In the genomic region with DNA sequence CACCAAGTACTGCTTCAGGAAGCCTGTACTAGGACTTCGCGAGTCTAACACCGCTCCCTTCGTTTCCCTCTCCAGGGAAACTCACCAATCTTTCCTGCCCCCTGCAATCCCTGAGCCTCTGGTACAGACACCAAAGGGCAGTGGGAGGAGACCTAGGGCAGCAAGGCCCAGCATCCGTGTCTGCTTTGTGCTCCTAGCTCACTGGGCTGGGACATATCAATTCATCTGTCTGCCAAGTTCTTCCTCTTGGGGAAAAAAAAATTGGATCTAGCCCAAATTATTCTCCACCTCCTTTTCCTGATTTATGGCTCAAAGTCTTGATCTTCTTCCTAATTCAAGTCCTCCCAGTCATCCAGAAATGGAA, we compare ENCODE assay signal across 8 mouse cellular contexts.
DNase-seq lines count a peak whose midpoint lies in the region; ATAC-seq and TF ChIP-seq lines count a peak whose summit lies in the region.

No protein-coding gene starts in this region.

- H3K9ac ChIP-seq in lung, embryonic 14.5 days: no peak overlapping the region
- no peak overlapping the region for H3K9ac ChIP-seq in intestine, embryonic 16.5 days (ENCODE audit: low read depth, low read length)
- no peak overlapping the region for H3K9ac ChIP-seq in stomach, embryonic 15.5 days

- H3K4me2 ChIP-seq in lung, embryonic 14.5 days: peak overlapping the region; percentile 45
- H3K4me2 ChIP-seq in intestine, embryonic 16.5 days (ENCODE audit: low read depth, low read length): peak overlapping the region; percentile 35; the same call in 1 of the 2 replicates
- H3K4me2 ChIP-seq in stomach, embryonic 15.5 days: peak overlapping the region; percentile 43

- no peak for TF ChIP-seq POLR2A in cerebellum, adult 2 months (IDR thresholded peaks at IDR 0.05; ENCODE audit: borderline replicate concordance, insufficient read depth, low read length)
- TF ChIP-seq POLR2A in lung, adult 2 months (IDR thresholded peaks at IDR 0.05; ENCODE audit: borderline replicate concordance, extremely low read depth, low read depth, low read length): no peak

- peak overlapping the region; percentile 43 for H3K4me3 ChIP-seq in cerebellum, adult 2 months (replicated peaks; ENCODE audit: insufficient read depth, low read depth, low read length)
- no peak overlapping the region for H3K4me3 ChIP-seq in lung, embryonic 14.5 days (ENCODE audit: low read depth, low read length)
- H3K4me3 ChIP-seq in lung, adult 2 months (replicated peaks; ENCODE audit: extremely low read depth, low read depth, low read length): no peak overlapping the region
- peak overlapping the region; percentile 1; the same call in 1 of the 2 replicates for H3K4me3 ChIP-seq in intestine, embryonic 16.5 days (ENCODE audit: low read length)
- H3K4me3 ChIP-seq in stomach, embryonic 15.5 days (replicated peaks): no peak overlapping the region

- peak overlapping the region; percentile 75 for H3K27ac ChIP-seq in cerebellum, adult 2 months (ENCODE audit: insufficient read depth, low read length)
- H3K27ac ChIP-seq in lung, embryonic 14.5 days (ENCODE audit: low read depth): no peak overlapping the region
- no peak overlapping the region for H3K27ac ChIP-seq in intestine, embryonic 16.5 days (ENCODE audit: low read length)
- H3K27ac ChIP-seq in stomach, embryonic 15.5 days: no peak overlapping the region

- no peak for TF ChIP-seq CTCF in cerebellum, adult 2 months (IDR thresholded peaks at IDR 0.05; ENCODE audit: borderline replicate concordance, insufficient read depth, low read depth, low read length)
- TF ChIP-seq CTCF in lung, embryonic 14.5 days (IDR thresholded peaks at IDR 0.05; ENCODE audit: low read depth): no peak
- TF ChIP-seq CTCF in lung, adult 2 months (IDR thresholded peaks at IDR 0.05; ENCODE audit: insufficient read depth, low read length): no peak

- no peaks in the 10 kb centered on the region for H3K27me3 ChIP-seq in cerebellum, adult 2 months (ENCODE audit: control insufficient read depth, insufficient read depth, low read length)
- H3K27me3 ChIP-seq in lung, embryonic 14.5 days (ENCODE audit: insufficient read depth, low read length): no peaks in the 10 kb centered on the region
- peaks cover 3% of the 10 kb centered on the region; the same call in 1 of the 2 replicates for H3K27me3 ChIP-seq in intestine, embryonic 16.5 days (replicated peaks; ENCODE audit: control insufficient read depth, insufficient read depth, low read length)
- H3K27me3 ChIP-seq in stomach, embryonic 15.5 days (replicated peaks): no peaks in the 10 kb centered on the region

- H3K9me3 ChIP-seq in lung, embryonic 14.5 days (ENCODE audit: low read depth, low read length): no peaks in the 10 kb centered on the region
- H3K9me3 ChIP-seq in intestine, embryonic 16.5 days (ENCODE audit: control insufficient read depth, low read length): no peaks in the 10 kb centered on the region
- no peaks in the 10 kb centered on the region for H3K9me3 ChIP-seq in stomach, embryonic 15.5 days

- WGBS in cerebellum, adult 2 months: 15% methylated on average over 5 of the region's 5 CpGs
- 11% methylated on average over 5 of the region's 5 CpGs for WGBS in lung, embryonic 14.5 days
- WGBS in lung, adult 2 months: 16% methylated on average over 5 of the region's 5 CpGs
- WGBS in intestine, embryonic 16.5 days: 11% methylated on average over 5 of the region's 5 CpGs
- 5% methylated on average over 5 of the region's 5 CpGs for WGBS in stomach, embryonic 15.5 days

- no peaks in the 10 kb centered on the region for H3K36me3 ChIP-seq in lung, embryonic 14.5 days (ENCODE audit: insufficient read depth)
- H3K36me3 ChIP-seq in intestine, embryonic 16.5 days (ENCODE audit: control insufficient read depth, insufficient read depth, low read length): no peaks in the 10 kb centered on the region
- H3K36me3 ChIP-seq in stomach, embryonic 15.5 days: no peaks in the 10 kb centered on the region

- DNase-seq in cerebellum, adult 2 months: no peak
- no peak for DNase-seq in cerebellum, adult 18-20 months
- DNase-seq in lung, embryonic 14.5 days: peak; percentile 7
- no peak for DNase-seq in lung, adult 2 months
- no peak for DNase-seq in gastrocnemius, postnatal 25 days
- DNase-seq in frontal cortex, postnatal 36 days (ENCODE audit: low spot score in 2 of 2): no peak

- peaks cover 49% of the 10 kb centered on the region for H3K4me1 ChIP-seq in cerebellum, adult 2 months (ENCODE audit: control insufficient read depth, insufficient read depth, low read length)
- H3K4me1 ChIP-seq in lung, embryonic 14.5 days (ENCODE audit: insufficient read depth): 0 out of 2 replicates have a peak, but pooled peaks cover 4% of the 10 kb centered on the region
- 0 out of 2 replicates have a peak, but pooled peaks cover 3% of the 10 kb centered on the region for H3K4me1 ChIP-seq in lung, adult 2 months (ENCODE audit: control insufficient read depth, insufficient read depth, low read length)
- H3K4me1 ChIP-seq in intestine, embryonic 16.5 days (ENCODE audit: control insufficient read depth, insufficient read depth, low read length): peaks cover 3% of the 10 kb centered on the region; the same call in 1 of the 2 replicates
- H3K4me1 ChIP-seq in stomach, embryonic 15.5 days: peaks cover 6% of the 10 kb centered on the region

- no peak for ATAC-seq in lung, embryonic 14.5 days (ENCODE audit: insufficient read depth)
- peak; percentile 38 for ATAC-seq in intestine, embryonic 16.5 days
- no peak for ATAC-seq in stomach, embryonic 15.5 days (ENCODE audit: insufficient read depth, low FRiP score, low read depth)

Comparison
In these comparisons a context has a peak if more than half of its experiments do, and no peak if none do; other contexts are left out.
1. H3K4me3 ChIP-seq: peak in cerebellum, adult 2 months (single experiment) and intestine, embryonic 16.5 days (single experiment); none in lung, embryonic 14.5 days (single experiment), lung, adult 2 months (single experiment) and stomach, embryonic 15.5 days (single experiment).
2. Peak in every context shown above with its lines, with median percentiles within 50 percentile points of each other: H3K4me2 ChIP-seq.